Mouse (Mus musculus): Measurements from ENCODE around the gene Zfp444. TPM values are rescaled to one million over a fixed set of nuclear protein-coding genes. Genes with fewer than 3 reads are reported as not detected.
"Not testable (repeated sequence)": the region's sequence is repeated elsewhere in the genome, so short reads cannot be mapped to it uniquely, and the experiment has no call there.

The Zfp444 gene
- total and polyA plus RNA-seq, 2 experiments from 2014 or later, result 78.6 to 86.4 TPM

DNA sequence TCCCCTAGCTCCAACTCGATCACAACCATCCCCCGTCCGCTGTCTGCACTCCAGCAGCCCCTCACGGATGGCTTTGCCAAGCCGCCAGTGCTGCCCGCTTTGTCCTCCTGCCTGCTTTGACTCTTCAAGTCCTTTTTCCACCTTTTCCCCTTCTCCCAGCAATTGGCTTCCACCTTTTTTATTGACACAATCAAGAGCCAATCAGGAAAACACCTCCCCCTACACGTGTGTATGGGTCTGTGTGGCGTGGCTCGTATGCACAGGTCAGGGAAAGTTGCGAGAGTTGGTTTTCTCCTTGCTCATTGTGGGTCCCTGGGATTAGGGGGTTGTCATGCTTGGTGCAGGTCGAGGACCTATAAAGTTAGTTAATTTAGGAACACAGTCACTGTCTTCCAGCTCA lies 67.8 kb downstream of the Zfp444 start:
- no peak overlapping the region for H3K4me3 ChIP-seq (ENCODE audit: low read depth, low read length)
- no peaks in the 10 kb centered on the region for H3K9me3 ChIP-seq (ENCODE audit: low read length)
- TF ChIP-seq CTCF (IDR thresholded peaks at IDR 0.05), result no peak
- no peaks in the 10 kb centered on the region for H3K27me3 ChIP-seq (ENCODE audit: insufficient read depth, low read length)
- H3K4me1 ChIP-seq (ENCODE audit: insufficient read depth, low read length), result no peaks in the 10 kb centered on the region
- no peak for DNase-seq (ENCODE audit: low spot score)
- H3K27ac ChIP-seq (ENCODE audit: low read depth, low read length), result no peak overlapping the region
- WGBS, result 52% methylated on average over 11 of the region's 11 CpGs
- no peak overlapping the region for H3K9ac ChIP-seq (replicated peaks; ENCODE audit: low read length, poor library complexity, severe bottlenecking)
- no peaks in the 10 kb centered on the region for H3K36me3 ChIP-seq (ENCODE audit: insufficient read depth, low read length)
- H3K4me2 ChIP-seq (ENCODE audit: low read depth, low read length, poor library complexity, severe bottlenecking), result no peak overlapping the region
- ATAC-seq (ENCODE audit: low FRiP score), result no peak

DNA sequence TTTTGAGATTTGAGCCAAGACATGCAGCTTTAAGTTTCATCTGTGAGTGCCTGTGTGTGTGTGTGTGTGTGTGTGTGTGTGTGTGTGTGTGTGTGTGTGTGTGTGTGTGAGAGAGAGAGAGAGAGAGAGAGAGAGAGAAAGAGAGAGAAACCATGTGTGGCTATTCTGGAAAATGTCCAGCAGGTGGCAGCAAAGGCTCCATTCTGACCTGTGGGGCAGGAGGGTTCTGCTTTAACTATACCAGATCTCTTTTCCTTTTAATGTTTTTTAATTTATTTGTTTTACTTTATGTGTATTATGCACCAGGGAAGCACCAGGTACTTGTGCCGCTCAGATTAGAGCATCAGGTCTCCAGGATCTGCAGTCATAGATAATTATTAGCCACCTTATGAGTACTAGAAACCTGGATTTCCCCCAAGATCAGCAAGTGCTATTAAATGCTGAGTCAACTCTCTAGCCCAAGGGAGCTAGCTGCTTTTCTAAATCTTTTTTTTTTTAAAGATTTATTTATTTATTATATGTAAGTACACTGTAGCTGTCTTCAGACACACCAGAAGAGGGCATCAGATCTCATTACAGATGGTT lies 68.9 kb downstream of the Zfp444 start:
- not testable (repeated sequence) for H3K27me3 ChIP-seq (ENCODE audit: insufficient read depth, low read length); ATAC-seq (ENCODE audit: low FRiP score); H3K4me2 ChIP-seq (ENCODE audit: low read depth, low read length, poor library complexity, severe bottlenecking); H3K36me3 ChIP-seq (ENCODE audit: insufficient read depth, low read length); H3K4me1 ChIP-seq (ENCODE audit: insufficient read depth, low read length); H3K4me3 ChIP-seq (ENCODE audit: low read depth, low read length); H3K27ac ChIP-seq (ENCODE audit: low read depth, low read length); H3K9ac ChIP-seq (replicated peaks; ENCODE audit: low read length, poor library complexity, severe bottlenecking); H3K9me3 ChIP-seq (ENCODE audit: low read length)
- DNase-seq (ENCODE audit: low spot score), result peak; percentile 23
- WGBS, result 32% methylated on average over 1 of the region's 1 CpGs
- TF ChIP-seq CTCF (IDR thresholded peaks at IDR 0.05), result peak; percentile 59

Other genes with a start within 250 kb of the Zfp444 start
- not detected in 2 replicates for gene Vmn1r65, start 161.2 kb upstream of the Zfp444 start, total RNA-seq (2014; rRNA removed)
- not detected in 2 replicates for gene Vmn1r65, start 161.2 kb upstream of the Zfp444 start, polyA plus RNA-seq (2015; fragmentation: Nextera tagmentation; extraction: Ambion mirVana)
- not detected in 2 replicates for gene Nlrp4c, start 127.1 kb upstream of the Zfp444 start, total RNA-seq (2014; rRNA removed)
- gene Nlrp4c, start 127.1 kb upstream of the Zfp444 start, polyA plus RNA-seq (2015; fragmentation: Nextera tagmentation; extraction: Ambion mirVana), result not detected in 2 replicates
- 65.8 and 66.7 TPM in 2 replicates for gene Zfp787, start 16.2 kb upstream of the Zfp444 start, total RNA-seq (2014; rRNA removed)
- 53.8 and 61.5 TPM in 2 replicates for gene Zfp787, start 16.2 kb upstream of the Zfp444 start, polyA plus RNA-seq (2015; fragmentation: Nextera tagmentation; extraction: Ambion mirVana)
- not detected in 2 replicates for gene Galp, start 24.9 kb downstream of the Zfp444 start, total RNA-seq (2014; rRNA removed)
- gene Galp, start 24.9 kb downstream of the Zfp444 start, polyA plus RNA-seq (2015; fragmentation: Nextera tagmentation; extraction: Ambion mirVana), result not detected in 2 replicates
- not detected in 2 replicates for gene Zscan5b, start 50.1 kb downstream of the Zfp444 start, total RNA-seq (2014; rRNA removed)
- not detected in 2 replicates for gene Zscan5b, start 50.1 kb downstream of the Zfp444 start, polyA plus RNA-seq (2015; fragmentation: Nextera tagmentation; extraction: Ambion mirVana)
- gene Epp13, start 80.5 kb downstream of the Zfp444 start, total RNA-seq (2014; rRNA removed), result not detected in 2 replicates
- gene Epp13, start 80.5 kb downstream of the Zfp444 start, polyA plus RNA-seq (2015; fragmentation: Nextera tagmentation; extraction: Ambion mirVana), result 0.39 TPM in 1 of 2 replicates, not detected in the other
- gene Zfp667, start 114.4 kb downstream of the Zfp444 start, total RNA-seq (2014; rRNA removed), result 5.2 and 7.1 TPM in 2 replicates
- 11.0 and 12.4 TPM in 2 replicates for gene Zfp667, start 114.4 kb downstream of the Zfp444 start, polyA plus RNA-seq (2015; fragmentation: Nextera tagmentation; extraction: Ambion mirVana)
- gene Zfp583, start 159.1 kb downstream of the Zfp444 start, total RNA-seq (2014; rRNA removed), result 6.7 and 9.9 TPM in 2 replicates
- 15.2 and 16.5 TPM in 2 replicates for gene Zfp583, start 159.1 kb downstream of the Zfp444 start, polyA plus RNA-seq (2015; fragmentation: Nextera tagmentation; extraction: Ambion mirVana)
- 3.4 and 5.0 TPM in 2 replicates for gene Gm3854, start 171.5 kb downstream of the Zfp444 start, total RNA-seq (2014; rRNA removed)
- gene Gm3854, start 171.5 kb downstream of the Zfp444 start, polyA plus RNA-seq (2015; fragmentation: Nextera tagmentation; extraction: Ambion mirVana), result 4.5 and 5.6 TPM in 2 replicates
- gene Zfp78, start 191.1 kb downstream of the Zfp444 start, total RNA-seq (2014; rRNA removed), result 2.6 and 4.7 TPM in 2 replicates
- 3.3 and 4.3 TPM in 2 replicates for gene Zfp78, start 191.1 kb downstream of the Zfp444 start, polyA plus RNA-seq (2015; fragmentation: Nextera tagmentation; extraction: Ambion mirVana)
- 14.8 and 16.5 TPM in 2 replicates for gene Zfp28, start 211.1 kb downstream of the Zfp444 start, total RNA-seq (2014; rRNA removed)
- 16.4 and 19.5 TPM in 2 replicates for gene Zfp28, start 211.1 kb downstream of the Zfp444 start, polyA plus RNA-seq (2015; fragmentation: Nextera tagmentation; extraction: Ambion mirVana)
- gene Smim17, start 226.5 kb downstream of the Zfp444 start, total RNA-seq (2014; rRNA removed), result 19.6 and 21.8 TPM in 2 replicates
- 6.3 and 7.4 TPM in 2 replicates for gene Smim17, start 226.5 kb downstream of the Zfp444 start, polyA plus RNA-seq (2015; fragmentation: Nextera tagmentation; extraction: Ambion mirVana)
- gene Gm20715, start 238.1 kb downstream of the Zfp444 start, total RNA-seq (2014; rRNA removed), result 0.47 and 0.77 TPM in 2 replicates
- gene Gm20715, start 238.1 kb downstream of the Zfp444 start, polyA plus RNA-seq (2015; fragmentation: Nextera tagmentation; extraction: Ambion mirVana), result not detected in 2 replicates